Mouse (Mus musculus) common myeloid progenitor, adult 5-6 weeks (primary cell): ENCODE data around the gene Dmrtc1a. TPM values are rescaled to one million over a fixed set of nuclear protein-coding genes. Genes with fewer than 3 reads are reported as not detected.
"Not testable (repeated sequence)": the region's sequence is repeated elsewhere in the genome, so short reads cannot be mapped to it uniquely, and the experiment has no call there.

Experiments
- ATAC-seq: replicated peaks from 2 replicates; pipeline ENCODE4 v1.8.0; 2016; ENCODE audit warnings: low read depth, mild to moderate bottlenecking, moderate TSS enrichment, inconsistent platforms; ENCODE audit not compliant: poor library complexity, severe bottlenecking
- total RNA-seq: library from RNA; stranded (forward); fragments of 200-1000, 187-1606 nt; gene quantifications from 2 replicates; pipeline ENCODE4 v1.2.3, GENCODE M21; 2017

Dmrtc1a gene
- total RNA-seq: not detected in 2 replicates

- ATAC-seq: not testable (repeated sequence)
Observed at GRCm38 (mm10) chrX:102908587-102908986, at the start of gene Dmrtc1a, which contains the start of gene 1700011M02Rik. TSS of gene Dmrtc1a (minus strand) at chrX:102908687. TSS of gene 1700011M02Rik (plus strand) at chrX:102908905.

GRCm38 (mm10) chrX:102950136-102950535 is 41.6 kb upstream of the Dmrtc1a start:
- not testable (repeated sequence) for ATAC-seq

GRCm38 (mm10) chrX:102936743-102937142 is 28.3 kb upstream of the Dmrtc1a start:
- ATAC-seq: no peak

GRCm38 (mm10) chrX:102934395-102934764 is 25.9 kb upstream of the Dmrtc1a start:
- ATAC-seq: no peak

GRCm38 (mm10) chrX:102933571-102934394 is 25.3 kb upstream of the Dmrtc1a start:
- peak; percentile 74; the same call in 1 of the 2 replicates for ATAC-seq

GRCm38 (mm10) chrX:102932992-102933570 is 24.6 kb upstream of the Dmrtc1a start:
- ATAC-seq: no peak

- not testable (repeated sequence) for ATAC-seq
Observed at GRCm38 (mm10) chrX:102928072-102928471, 19.6 kb upstream of the Dmrtc1a start, which contains the start of gene 1700018G05Rik. TSS of gene 1700018G05Rik (plus strand) at chrX:102928372.

GRCm38 (mm10) chrX:102926707-102927106 is 18.2 kb upstream of the Dmrtc1a start:
- ATAC-seq: 0 out of 2 replicates have a peak, but pooled peaks have one; percentile 54

GRCm38 (mm10) chrX:102914823-102915222 is 6.3 kb upstream of the Dmrtc1a start:
- not testable (repeated sequence) for ATAC-seq

- no peak for ATAC-seq
Observed at GRCm38 (mm10) chrX:102867871-102868270, 40.6 kb downstream of the Dmrtc1a start, which contains the start of gene 1700031F05Rik. TSS of gene 1700031F05Rik (minus strand) at chrX:102867971.

GRCm38 (mm10) chrX:102854516-102854915 is 54.0 kb downstream of the Dmrtc1a start, which contains the start of gene Dmrtc1c2:
TSS of gene Dmrtc1c2 (minus strand) at chrX:102854616.
- not testable (repeated sequence) for ATAC-seq

Other genes with a start within 250 kb of the Dmrtc1a start
- gene Gm3880, start 221.7 kb downstream of the Dmrtc1a start, total RNA-seq: not detected in 2 replicates
- not detected in 2 replicates for gene Gm9112, start 201.1 kb downstream of the Dmrtc1a start, total RNA-seq
- not detected in 2 replicates for gene Dmrtc1b, start 200.8 kb downstream of the Dmrtc1a start, total RNA-seq
- not detected in 2 replicates for gene Dmrtc1c1, start 105.7 kb downstream of the Dmrtc1a start, total RNA-seq
- gene Dmrtc1c2, start 54.1 kb downstream of the Dmrtc1a start, total RNA-seq: not detected in 2 replicates
- gene 1700031F05Rik, start 40.7 kb downstream of the Dmrtc1a start, total RNA-seq: not detected in 2 replicates
- not detected in 2 replicates for gene 1700011M02Rik, start 218 bp upstream of the Dmrtc1a start, total RNA-seq
- not detected in 2 replicates for gene 1700018G05Rik, start 19.7 kb upstream of the Dmrtc1a start, total RNA-seq